Mouse (Mus musculus): ENCODE measurements around the gene Gm17617.

Gm17617 gene

GRCm38 (mm10) chr13:55133448-55133847 lies at the start of gene Gm17617:
TSS of gene Gm17617 (minus strand) at chr13:55133548.
- no peak for DNase-seq

DNA sequence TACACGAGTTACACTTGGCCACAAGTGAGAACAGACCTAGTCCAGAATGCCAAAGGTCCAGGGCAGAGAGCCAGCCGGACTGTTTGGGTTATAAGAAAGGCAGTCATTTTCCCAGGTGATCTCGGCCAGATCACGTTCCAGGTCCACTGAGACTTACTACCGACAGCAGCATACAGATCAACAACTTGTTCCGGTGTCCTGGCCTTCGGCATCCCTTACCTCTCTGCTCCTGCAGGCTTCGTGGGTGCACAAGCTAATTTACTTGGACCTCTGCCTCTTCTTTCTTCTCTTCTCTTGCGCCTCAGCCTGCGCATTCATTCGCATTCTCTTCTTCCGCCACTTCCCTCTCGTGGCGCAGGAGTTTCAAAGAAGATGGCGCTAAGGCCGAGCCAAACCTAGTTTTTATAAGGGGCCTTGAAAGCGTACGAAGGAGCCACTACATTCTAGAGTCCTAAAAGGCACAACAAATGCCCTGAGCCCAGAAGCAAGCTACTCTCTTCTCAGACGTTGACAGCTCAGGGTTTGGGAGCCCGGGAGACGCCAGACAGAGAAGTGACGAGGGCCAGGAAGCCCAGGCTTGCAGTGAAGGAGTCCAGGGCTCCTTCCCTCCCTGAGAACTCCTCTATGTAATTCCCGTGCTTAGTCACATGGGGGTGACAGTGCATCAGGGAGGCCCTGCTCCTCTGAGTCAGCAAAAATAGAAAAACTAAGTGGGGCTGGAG lies 49.0 kb upstream of the Gm17617 start:
- peak; percentile 87 for DNase-seq

DNA sequence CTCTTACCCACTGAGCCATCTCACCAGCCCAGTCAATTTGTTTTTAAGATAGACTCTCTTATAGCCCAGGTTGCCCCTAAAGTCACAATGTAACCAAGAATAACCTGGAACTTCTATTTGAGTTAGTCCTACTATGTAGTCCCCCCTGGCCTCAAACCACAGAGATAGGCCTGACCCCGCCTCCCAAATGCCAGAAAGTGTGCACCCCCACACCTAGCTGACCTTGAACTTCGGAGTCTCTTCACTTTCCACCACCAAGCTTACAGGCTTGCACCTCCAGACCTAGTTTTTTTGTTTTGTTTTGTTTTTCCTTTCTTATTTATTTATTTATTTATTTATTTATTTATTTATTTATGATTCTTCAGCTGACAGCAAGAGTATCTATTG lies 48.4 kb upstream of the Gm17617 start:
- DNase-seq: no peak

DNA sequence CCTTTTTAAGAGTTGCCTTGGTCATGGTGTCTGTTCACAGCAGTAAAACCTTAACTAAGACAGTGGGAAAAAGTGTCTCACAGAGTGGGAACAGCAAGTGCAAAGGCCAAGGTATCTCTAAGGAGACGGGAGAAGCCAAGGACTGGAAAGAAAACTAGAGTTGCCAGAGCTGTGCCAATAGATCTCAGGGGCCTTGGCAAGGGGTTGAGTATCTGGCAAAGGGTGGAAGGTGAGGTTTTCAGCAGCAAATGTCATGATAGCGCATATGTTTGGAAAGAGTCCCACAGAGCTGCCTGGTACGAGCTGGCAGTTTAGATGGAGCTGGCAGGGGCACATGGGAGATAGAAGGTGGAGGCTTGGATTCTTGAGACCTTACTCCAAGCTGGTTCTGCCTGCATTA lies 46.2 kb upstream of the Gm17617 start:
- no peak for DNase-seq

DNA sequence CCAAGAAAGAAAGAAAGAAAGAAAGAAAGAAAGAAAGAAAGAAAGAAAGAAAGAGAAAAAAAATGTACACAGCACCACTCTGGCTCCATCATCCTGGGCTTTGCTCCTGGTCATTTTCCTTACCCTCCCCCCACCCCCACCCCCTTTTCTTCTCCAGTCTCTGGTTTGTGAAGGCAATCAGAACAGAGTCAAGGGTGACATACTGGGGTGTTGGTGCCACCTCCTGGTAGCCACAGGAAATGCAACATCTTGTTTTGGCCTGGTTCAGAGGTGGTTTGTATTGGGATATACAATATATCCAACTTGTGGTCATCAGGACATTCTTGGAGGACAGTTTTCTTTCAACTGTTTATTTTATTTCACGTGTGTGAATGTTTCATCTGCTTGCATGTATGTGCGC lies 45.2 kb upstream of the Gm17617 start:
- peak; percentile 85 for DNase-seq

DNA sequence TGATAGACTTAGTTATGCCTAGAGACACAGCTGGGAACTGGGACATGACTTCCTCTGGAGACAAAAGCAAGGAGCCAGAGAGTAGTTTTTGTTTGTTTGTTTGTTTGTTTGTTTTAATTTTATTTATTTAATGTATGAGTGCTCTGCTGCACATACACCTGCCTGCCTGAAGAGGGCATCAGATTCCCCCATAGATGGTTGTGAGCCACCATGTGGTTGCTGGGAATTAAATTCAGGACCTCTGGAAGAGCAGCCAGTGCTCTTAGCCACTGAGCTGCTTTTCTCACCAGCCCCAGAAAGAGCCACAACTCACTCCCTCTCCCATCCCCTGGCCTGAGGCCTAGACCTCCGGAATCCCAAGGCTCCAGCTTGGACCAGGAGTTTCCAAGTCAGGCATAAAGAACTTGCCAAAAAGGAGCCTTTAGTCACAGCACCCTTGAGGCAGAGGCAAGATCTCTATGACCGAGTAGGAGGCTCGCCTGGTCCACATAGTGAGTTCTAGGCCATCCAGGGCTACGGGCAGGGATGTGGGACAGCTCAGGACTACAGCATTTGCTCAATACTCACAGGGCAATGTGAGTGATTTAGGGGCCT lies 44.7 kb upstream of the Gm17617 start:
- DNase-seq: no peak

GRCm38 (mm10) chr13:55176265-55176664 lies 42.9 kb upstream of the Gm17617 start:
- no peak for DNase-seq

- DNase-seq: no peak
These were observed 41.0 kb upstream of the Gm17617 start for GRCm38 (mm10) chr13:55174347-55174746.

DNA sequence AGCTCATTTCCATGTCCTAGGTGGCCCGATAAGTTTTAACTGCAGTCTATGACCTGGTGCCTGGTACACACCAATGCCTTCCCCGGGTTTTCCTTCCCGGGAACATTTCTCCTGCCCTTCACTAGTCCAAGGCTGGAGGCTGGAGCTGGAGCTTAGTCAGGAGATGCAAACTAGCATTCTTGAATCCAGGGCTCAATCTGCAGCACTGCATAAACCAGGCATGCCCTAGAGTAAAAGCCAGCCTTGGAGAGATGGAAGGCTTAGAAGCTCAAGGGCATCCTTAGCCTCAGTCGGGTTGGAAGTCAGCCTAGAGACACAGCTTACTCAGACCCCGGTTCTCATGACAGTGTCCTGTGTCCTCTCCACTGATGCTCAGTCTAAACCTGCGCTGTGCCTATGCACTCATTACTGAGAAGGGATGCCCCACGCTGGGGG lies 39.0 kb upstream of the Gm17617 start:
- DNase-seq: no peak

DNA sequence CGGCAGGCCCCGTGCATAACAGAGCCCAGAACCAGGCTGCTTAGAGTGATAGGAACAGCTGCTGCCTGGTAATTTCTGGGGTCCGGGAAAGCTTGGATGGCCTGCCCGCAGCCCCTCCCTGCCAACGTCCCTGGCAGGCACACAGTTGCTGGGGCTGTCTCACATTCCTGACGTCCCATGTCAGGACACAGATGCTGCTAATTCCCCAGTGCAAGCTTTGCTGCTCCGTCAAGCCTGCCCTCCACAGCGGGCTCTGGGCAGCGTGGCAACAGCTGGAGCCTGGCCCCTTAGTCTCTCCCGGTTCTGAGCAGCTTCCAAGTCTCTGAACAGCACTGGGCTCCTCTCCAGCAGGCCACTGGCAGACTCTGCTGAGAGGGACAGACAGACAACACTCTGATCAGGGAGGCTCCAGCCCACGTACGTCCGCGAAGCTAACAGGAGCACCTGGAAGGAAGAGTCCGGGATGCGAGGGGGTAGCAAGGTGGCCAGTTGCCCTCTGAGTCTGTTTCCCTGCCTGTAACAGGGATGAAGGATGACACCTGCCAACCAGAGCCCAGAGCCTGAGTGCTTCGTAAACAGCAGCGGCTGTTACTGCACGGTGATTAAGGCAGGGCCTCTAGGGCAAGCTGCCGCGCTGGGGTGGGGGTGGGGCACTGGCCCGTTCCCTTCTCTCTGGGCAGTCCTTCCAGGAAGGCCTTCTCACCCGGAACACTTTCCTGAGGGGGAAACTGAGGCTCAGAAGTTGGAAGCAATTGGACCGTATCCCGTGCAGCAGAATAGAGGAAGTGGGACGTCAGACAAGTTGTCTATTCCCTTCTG lies 38.4 kb upstream of the Gm17617 start:
- DNase-seq: peak; percentile 62

GRCm38 (mm10) chr13:55168958-55169369 lies 35.6 kb upstream of the Gm17617 start:
- DNase-seq: peak; percentile 60

- peak; percentile 57 for DNase-seq
These were observed 34.9 kb upstream of the Gm17617 start for GRCm38 (mm10) chr13:55168255-55168654.

GRCm38 (mm10) chr13:55167798-55168197 lies 34.5 kb upstream of the Gm17617 start:
- peak; percentile 57 for DNase-seq

DNA sequence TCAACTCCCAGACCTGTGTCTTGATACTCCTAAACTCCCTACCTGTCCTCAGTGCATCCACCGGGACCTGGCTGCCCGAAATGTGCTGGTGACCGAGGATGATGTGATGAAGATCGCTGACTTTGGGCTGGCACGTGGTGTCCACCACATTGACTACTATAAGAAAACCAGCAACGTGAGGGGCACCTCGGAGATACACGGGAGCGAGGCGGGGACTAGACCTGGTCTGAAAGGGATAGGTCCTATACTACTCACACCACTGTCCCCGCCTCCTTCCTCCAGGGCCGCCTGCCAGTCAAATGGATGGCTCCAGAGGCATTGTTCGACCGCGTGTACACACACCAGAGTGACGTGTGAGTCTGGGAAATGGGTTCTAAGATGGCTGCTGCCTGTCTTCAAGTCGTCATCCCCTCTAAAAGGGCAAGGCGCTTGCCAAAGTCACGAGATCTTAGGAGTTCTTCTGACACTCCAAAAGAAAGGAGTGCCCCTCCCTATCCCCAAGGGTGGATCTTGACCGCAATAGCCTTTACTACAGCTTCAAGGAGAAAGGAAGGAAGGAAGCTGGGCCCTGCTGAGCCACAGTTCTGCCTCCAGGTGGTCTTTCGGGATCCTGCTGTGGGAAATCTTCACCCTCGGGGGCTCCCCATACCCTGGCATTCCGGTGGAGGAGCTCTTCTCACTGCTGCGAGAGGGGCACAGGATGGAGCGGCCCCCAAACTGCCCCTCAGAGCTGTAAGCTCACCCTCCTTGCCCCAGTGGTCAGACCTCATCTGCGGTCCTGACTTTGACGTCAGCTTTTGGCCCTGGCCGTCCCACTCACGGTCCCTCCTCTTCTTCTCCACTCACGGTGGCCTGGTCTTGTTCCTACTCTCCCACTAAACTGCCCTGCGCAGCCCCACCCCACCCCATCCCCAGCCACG lies 33.7 kb upstream of the Gm17617 start:
- no peak for DNase-seq

DNA sequence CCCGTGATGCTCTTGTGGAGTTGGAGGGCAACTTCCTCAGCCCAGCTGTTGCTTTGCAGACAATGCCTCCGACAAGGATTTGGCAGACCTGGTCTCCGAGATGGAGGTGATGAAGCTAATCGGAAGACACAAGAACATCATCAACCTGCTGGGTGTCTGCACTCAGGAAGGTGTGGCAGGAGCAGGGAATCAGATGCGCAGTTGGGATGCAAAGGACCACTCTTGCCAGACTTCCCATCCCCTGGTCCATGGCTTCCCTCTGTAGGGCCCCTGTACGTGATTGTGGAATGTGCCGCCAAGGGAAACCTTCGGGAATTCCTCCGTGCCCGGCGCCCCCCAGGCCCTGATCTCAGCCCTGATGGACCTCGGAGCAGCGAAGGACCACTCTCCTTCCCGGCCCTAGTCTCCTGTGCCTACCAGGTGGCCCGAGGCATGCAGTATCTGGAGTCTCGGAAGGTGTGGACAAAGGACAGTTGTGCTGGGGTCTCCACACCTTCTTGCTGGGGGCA lies 32.5 kb upstream of the Gm17617 start:
- no peak for DNase-seq

GRCm38 (mm10) chr13:55163553-55163952 lies 30.2 kb upstream of the Gm17617 start:
- DNase-seq: no peak

DNA sequence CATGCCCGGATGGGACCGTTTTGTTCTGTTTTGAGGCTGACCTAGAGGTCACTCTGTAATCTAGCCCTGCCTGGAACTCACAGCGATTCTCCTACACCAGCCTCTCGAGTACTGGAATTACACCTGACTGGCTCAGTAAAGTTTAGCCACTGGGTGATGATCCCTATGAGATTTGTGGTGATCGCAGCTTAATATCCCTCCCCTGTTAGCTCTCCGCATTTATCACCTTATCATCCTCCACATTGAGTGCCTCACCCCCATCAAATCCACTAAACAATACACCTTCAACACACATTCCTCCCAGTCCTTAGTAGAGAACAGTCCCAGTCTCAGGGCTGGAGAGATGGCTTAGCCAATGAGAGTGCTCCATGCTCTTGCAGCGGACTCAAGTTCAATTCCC lies 29.0 kb upstream of the Gm17617 start:
- no peak for DNase-seq

DNA sequence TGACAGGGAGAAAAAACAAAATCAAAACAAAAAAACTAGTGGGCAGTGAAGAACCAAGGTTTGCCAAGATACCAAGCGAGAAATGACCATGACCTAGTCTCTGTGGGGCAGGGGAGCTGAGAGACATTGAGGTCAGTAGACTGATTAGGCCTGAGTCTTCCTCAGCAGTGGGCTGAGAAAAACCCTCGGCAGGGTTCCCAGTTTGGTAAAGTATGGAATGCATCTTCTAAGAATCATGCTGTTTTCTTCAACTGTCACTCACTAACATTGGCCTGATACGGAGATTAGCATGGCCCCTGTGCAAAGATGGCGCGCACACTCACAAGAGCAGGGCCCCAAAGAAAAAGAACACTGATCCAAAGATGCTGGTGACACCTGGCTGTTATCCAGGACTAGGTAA lies 20.6 kb upstream of the Gm17617 start:
- DNase-seq: no peak

- DNase-seq: peak; percentile 87
These were observed 19.5 kb upstream of the Gm17617 start, which contains the start of gene Fgfr4 for GRCm38 (mm10) chr13:55152621-55153415. TSS of gene Fgfr4 (plus strand) at chr13:55152640.

- DNase-seq: no peak
These were observed 6.9 kb upstream of the Gm17617 start for GRCm38 (mm10) chr13:55140271-55140670.

DNA sequence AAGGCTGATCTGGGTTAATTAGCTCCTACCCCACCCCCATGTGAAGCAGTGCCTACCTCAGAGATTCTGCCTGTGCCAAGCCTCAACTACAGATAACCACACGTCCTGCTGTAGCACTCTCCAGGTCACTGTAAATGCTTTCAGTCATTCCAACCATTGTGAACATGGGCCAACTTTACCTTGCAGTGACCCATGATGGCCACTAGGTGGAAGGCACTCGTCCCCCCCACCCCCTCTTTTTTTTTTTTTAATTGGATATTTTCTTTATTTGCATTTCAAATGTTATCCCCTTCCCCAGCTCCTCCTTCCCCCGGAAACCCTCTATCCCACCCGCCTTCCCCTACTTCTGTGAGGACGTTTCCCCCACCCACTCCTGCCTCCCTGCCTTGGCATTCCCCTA lies 2.0 kb upstream of the Gm17617 start:
- DNase-seq: no peak

DNA sequence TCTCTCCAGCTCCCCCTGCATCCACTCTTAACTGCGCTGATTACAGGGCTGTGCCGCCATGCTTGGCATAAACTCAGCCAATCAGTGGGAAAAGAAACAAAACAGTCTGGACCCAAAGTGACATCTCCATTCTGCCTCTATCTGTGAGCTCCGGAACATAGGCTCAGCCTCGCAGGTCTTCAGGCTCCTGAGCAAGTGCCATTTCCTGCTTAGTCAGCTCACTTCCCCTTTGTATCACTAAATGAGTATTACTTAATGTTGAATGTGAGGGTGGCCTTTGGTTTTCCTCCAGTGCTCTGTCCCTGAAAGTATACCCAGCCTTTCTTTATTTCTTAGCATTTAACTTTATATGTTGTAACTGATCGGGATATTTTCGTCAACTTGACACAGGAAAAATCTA lies 8.4 kb downstream of the Gm17617 start:
- no peak for DNase-seq

Measured in kidney, adult 18-20 months (tissue).